Mouse (Mus musculus): ENCODE measurements around the gene Sugp2.
A peak's percentile ranks its signal among the peaks of the same experiment; 100 is the strongest.
"Not testable (repeated sequence)": the region's sequence is repeated elsewhere in the genome, so short reads cannot be mapped to it uniquely, and the experiment has no call there.

Sugp2 gene

GRCm38 (mm10) chr8:70234080-70234780, at the start of gene Sugp2, which contains the start of gene Armc6:
Gene Sugp2, plus strand, starts transcription at chr8:70234226.
Gene Armc6, minus strand, starts transcription at chr8:70234466.
- peak; percentile 91 for DNase-seq

DNA sequence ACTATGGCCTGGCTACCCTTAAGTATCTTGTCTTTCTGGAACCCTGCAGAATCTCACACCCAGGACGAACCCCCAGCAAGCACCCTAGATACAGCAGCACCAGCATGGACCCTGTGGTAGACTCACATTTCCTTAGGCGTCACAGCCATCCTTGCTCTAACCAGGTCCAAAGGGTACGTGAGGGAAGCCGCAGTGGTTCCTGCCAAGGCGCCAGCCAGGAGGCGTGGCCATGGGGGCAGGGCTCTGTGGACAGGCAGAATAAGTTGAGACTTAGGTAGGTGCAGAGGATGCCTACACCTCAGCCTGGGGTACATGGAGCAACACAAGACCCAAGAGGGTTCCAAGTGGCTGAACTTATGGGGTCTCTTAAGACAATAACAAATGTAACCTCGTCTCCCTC, 45.3 kb upstream of the Sugp2 start:
- DNase-seq: no peak

- no peak for DNase-seq
Observed at GRCm38 (mm10) chr8:70193238-70193637, 40.8 kb upstream of the Sugp2 start.

DNA sequence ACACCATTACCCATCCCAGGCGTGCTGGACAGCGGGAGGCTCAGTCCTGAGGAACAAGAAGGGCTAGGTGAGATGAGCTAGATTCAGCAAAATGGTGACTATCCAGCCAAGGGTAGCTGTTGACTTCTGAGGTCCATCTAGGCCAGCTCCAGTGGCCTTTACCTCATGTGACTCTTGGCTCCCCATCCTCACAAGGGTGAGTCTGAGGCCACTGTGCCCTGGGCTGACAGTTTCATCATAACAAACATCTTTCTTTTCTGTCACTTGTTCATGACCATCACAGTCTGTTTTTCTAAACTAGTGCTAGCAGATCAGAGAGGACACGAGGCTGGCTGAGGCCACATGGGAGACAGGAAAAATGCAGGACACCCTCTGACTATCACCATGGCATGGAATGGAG, 39.8 kb upstream of the Sugp2 start:
- DNase-seq: no peak

GRCm38 (mm10) chr8:70195762-70196161, 38.3 kb upstream of the Sugp2 start:
- no peak for DNase-seq

DNA sequence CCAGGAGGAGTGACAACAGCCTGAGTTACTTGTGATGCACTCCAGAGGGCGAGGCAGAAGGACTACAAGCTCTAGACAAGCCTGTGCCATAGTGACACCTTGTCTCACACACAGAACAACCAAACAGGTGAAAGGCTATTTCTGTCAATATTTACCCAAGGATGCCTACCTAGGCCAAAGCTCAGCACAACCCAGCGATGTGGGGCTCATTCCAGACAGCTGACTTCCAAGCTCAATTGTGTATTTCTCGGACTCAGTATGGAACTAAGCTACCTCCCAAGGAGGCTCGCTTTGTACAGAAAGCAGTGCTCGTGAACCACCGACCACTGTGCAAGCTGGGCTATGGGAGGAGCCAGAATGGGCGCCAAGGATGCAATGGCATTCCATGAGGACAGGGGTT, 36.4 kb upstream of the Sugp2 start:
- DNase-seq: no peak

DNA sequence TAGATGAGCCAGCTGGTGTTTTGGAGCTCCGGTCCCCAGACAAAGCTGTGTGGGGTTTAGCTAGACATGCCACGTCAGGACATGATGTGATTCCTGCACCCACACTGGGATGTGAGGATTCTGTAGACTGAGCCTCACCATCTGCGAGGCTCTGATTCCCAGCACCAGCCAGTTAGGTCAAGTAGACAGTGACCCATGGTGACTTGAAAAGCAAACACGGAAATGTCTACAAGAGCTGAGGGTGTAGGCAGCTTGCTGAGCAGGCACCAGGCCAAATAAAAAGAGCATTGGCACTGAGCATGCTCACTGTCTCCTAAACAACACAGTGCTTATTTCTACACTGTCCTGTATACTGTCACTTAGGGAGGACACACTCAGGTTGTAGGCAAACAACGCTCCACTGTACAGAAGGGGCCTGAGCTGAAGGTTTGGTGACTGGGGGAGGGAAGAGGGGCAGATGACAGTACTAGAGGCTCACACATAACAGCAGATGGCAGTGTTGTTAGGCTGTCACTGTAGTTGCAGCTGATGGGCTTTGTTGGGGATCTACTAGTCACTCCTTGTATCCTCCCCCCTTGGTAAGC, 33.8 kb upstream of the Sugp2 start:
- DNase-seq: no peak

DNA sequence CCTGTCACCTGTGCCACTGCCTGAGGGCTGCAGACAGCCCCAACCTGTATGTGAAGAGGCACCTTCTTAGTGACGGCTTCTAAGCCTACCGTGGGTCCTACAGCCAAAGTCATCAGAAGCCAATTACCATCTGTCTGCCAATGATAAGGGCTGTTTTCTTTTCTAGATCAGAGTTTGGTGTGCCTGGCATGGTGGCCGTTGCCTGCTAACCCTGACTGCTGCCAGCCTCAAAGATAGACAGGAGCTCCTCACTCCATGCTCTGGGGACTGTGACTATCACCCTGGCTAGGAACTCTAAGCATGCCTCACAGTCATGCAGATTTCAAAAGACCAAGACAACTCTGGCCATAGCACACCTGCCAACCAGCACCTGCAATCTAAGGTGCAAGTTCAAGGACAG, 32.6 kb upstream of the Sugp2 start:
- DNase-seq: no peak

- no peak for DNase-seq
Observed at GRCm38 (mm10) chr8:70203072-70203471, 31.0 kb upstream of the Sugp2 start.

DNA sequence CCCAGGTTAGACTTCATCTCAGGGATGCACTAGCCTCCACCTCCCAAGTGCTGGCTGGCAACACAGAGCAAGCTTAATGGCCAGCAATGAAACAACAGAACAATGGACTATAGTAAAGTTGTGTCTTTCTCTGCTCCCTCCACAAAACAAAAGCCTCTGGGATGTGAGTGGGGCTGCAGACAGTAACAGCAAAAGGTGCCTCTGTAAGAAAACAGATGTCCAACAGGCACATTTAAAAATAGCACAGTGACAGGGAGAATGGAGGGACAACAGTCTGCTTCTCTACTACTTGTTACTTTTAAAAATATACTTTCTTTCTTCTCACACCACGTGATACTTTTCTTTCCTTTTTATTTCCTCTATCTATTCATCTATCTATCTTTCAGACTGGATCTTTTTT, 29.3 kb upstream of the Sugp2 start:
- DNase-seq: no peak

GRCm38 (mm10) chr8:70208130-70208529, 25.9 kb upstream of the Sugp2 start:
- DNase-seq: no peak

GRCm38 (mm10) chr8:70210538-70210937, 23.5 kb upstream of the Sugp2 start:
- DNase-seq: no peak

GRCm38 (mm10) chr8:70211275-70211674, 22.8 kb upstream of the Sugp2 start:
- no peak for DNase-seq

DNA sequence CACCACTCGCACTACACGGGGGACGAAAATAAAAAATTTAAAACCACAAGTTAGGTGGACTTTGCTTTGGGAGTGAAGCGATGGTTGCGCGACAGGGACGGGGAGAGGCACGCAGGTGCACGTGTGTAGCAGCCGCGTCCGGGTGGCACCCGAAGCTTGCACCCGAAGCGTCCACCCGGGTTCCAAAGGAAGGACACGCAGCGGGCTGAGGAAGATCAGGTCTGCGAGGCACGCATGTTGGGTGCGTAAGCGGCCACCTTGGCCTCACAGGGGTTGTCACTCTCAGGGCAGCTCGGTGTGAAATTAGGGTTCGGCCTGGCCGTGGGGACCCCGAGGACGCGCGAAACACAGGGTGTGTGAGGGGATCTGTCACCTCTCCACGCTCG, 22.3 kb upstream of the Sugp2 start:
- DNase-seq: no peak

DNA sequence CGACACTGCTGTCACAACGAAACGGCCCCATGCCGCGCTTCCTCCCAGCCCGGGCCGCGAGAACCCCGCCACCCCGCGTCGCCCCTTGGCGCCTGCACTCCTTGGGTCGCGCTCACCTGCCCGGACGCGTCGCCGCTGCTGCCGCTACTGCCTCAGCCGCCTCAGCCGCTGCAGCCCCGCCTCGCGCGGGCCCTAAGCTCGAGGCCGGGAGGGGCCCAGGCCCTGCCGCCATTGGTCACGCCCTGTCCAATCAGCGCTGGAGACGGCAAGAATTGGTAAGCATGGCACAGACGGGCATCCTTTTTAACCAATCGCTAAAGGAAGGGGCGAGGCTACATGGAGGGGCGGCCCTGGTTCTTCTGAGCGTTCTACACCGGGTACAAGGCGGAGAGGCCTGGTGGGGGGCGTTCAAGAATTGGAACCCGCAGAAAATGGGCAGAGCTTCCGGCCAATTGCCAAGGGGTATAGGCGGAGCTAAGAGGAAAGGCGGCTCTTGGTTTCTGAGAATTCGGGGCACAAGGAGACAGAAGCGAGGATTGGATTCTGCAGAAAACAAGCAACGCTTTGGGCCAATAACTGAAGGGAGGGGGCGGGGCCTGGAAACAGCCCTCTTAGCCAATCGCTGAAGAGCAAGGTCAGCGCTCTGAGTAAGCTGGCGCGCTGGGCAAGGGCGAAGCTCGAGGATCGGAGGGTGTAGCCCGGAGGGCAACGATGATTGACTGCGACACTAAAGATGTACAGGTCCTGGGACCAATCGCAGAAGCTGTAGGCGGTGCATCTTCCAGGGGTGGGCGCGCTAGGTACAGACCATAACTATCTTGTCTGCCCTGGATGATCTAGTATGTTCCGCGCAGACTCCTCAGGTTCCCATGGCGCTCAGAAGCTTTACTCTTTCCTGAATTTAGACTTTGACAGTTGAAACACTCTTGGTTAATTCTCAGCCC, 21.6 kb upstream of the Sugp2 start, which contains the start of gene Slc25a42:
Gene Slc25a42 (minus strand): TSS at position 194 of the 944 bp plus-strand sequence.
- peak; percentile 94 for DNase-seq

GRCm38 (mm10) chr8:70214411-70214810, 19.6 kb upstream of the Sugp2 start:
- no peak for DNase-seq

DNA sequence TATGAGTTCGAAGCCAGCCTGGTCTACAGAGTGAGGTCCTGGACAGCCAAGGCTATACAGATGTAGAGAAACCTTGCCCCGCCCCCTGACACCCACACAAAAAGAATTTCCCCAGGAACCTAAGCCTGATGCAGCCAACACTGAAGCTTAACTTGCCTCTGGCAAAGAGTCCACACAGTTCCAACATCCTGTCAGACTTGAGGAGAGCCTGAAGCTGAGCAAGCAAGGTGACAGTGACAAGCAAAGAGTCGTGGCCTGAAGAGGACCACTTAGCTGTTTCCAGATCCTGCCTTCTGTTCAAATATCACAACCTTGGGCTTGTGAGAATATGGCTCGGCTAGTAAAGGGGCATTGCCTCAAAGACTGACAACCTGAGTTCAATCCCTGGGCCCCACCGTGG, 18.9 kb upstream of the Sugp2 start:
- no peak for DNase-seq

GRCm38 (mm10) chr8:70216161-70216560, 17.9 kb upstream of the Sugp2 start:
- DNase-seq: not testable (repeated sequence)

DNA sequence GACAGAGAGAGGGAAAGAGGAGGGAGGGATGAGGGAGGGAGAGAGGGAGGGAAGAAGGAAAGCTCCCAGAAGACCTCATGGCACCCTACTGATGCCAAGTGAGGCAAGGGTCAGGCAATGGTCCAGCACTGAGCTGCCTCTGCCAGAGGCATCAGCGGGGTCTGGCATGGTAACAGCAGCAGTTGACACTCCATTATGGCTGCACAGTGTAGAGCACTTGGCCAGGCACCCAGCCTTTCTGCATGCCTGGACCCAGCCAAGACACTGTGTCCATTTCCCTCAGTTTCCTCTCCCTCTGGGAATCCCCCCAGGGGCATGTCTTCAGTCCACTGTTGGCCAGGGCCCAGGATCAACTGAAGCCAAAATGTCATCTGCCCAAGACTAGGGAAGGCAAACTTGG, 17.5 kb upstream of the Sugp2 start:
- peak; percentile 67 for DNase-seq

- no peak for DNase-seq
Observed at GRCm38 (mm10) chr8:70217441-70217840, 16.6 kb upstream of the Sugp2 start.

DNA sequence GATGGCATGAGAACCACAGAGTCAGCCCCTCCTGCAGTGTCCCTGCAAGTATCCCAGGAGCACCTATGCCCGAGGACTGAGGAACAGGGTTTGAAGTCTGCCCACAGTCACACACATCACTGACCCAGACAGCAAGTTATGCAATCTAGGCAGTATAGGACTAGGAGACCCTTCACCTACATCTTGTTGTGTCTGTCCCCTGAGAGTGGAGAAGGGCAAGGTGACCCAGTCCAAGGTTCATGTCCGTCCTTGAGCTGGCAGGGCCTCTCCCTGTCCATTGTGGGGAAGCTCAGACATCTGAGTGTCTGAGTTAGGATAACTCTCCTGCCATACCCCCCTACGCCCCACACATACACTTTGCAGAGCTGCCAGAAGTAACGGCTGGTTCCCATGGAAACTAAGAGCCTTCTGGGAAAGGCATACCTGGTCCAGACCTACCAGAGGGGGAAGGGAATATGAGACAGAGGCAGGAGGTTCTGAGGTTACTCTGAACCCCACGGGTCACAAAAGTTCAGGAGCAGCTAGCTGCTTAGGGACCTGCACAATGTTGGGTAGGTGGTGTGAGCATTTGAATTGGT, 14.8 kb upstream of the Sugp2 start:
- DNase-seq: no peak

DNA sequence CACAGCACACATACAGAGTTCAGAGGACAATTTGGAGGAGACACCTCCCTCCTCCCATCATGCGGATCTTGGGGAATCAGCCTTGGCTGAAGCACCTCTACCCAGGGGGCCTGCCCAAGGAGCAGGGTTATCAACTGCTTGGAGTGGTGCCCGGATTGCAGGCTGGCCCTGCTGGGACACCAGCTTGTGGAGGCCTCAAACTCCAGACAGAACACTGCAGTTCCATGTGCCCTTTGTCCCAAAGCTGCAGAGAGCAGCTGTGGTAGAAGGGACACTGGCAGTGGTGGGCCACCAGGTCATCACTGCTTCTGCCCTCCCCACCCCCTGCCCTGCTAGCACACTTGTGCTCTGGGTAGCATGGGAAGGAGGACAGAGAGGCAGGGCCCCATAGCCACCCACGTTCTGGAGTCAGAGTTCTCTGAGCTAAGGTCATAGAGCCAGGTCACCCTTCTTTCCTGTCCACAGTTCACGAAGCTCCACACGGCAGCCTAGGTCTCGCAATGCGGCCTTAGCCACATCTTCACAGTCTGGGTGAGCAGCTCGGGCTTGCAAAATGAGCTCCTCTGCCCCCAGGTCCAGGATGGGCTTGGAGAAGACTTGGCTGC, 13.7 kb upstream of the Sugp2 start:
- no peak for DNase-seq

DNA sequence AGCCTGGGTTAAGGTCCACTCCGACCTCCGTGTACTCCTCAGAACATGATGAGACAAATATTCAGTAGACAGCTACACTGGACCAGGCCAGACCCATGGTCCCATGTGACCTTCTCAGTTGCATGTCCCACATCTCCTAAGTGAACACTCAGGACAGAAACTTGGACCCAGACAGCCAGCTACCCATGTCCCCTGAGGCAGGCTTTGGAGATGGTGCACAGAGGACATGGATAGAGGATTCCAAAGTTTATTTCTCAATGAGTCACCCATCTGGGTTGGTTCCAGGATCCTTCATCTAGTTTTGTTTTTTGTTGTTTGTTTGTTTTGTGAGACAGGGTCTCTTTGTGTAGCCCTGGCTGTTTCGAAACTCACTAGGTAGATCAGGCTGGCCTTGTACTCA, 13.1 kb upstream of the Sugp2 start:
- no peak for DNase-seq

Data from right cerebral cortex, postnatal 4 days (tissue).